Mouse (Mus musculus) embryonic facial prominence, embryonic 15.5 days (tissue): ENCODE data around the gene Lrp1. TPM values are rescaled to one million over a fixed set of nuclear protein-coding genes. Genes with fewer than 3 reads are reported as not detected.
A peak's percentile ranks its signal among the peaks of the same experiment; 100 is the strongest.

ENCODE experiments used
- ATAC-seq: fragments of 200-750 bp; cut with Nextera tagmentation; 2 replicates; pipeline ENCODE4 v1.8.0; 2017; ENCODE audit warnings: low read depth, moderate TSS enrichment; ENCODE audit not compliant: insufficient number of reproducible peaks, low FRiP score, low TSS enrichment
- H3K27ac ChIP-seq: fragments of 300-500 bp; sonication (generic); replicated peaks from 2 replicates; pipeline ENCODE4 v1.5.1; 2015; ENCODE audit warnings: mild to moderate bottlenecking, inconsistent platforms
- H3K27me3 ChIP-seq: fragments of 300-500 bp; sonication (generic); 2 replicates; pipeline ENCODE4 v1.6.1; 2015; ENCODE audit warnings: inconsistent platforms
- H3K36me3 ChIP-seq: fragments of 300-500 bp; sonication (generic); 2 replicates; pipeline ENCODE4 v1.6.1; 2015; ENCODE audit warnings: mild to moderate bottlenecking, inconsistent platforms
- H3K4me1 ChIP-seq: fragments of 300-500 bp; sonication (generic); 2 replicates; pipeline ENCODE4 v1.6.1; 2015; ENCODE audit warnings: inconsistent platforms
- H3K4me2 ChIP-seq: fragments of 300-500 bp; sonication (generic); replicated peaks from 2 replicates; pipeline ENCODE4 v1.6.1; 2015; ENCODE audit warnings: mild to moderate bottlenecking, inconsistent platforms
- H3K4me3 ChIP-seq: fragments of 300-500 bp; sonication (generic); replicated peaks from 2 replicates; pipeline ENCODE4 v1.5.1; 2015; ENCODE audit warnings: mild to moderate bottlenecking, inconsistent platforms
- H3K9ac ChIP-seq: fragments of 300-500 bp; sonication (generic); 2 replicates; pipeline ENCODE4 v1.6.1; 2015; ENCODE audit warnings: inconsistent platforms
- H3K9me3 ChIP-seq: fragments of 300-500 bp; sonication (generic); replicated peaks from 2 replicates; pipeline ENCODE4 v1.6.1; 2016; ENCODE audit warnings: inconsistent platforms
- WGBS: fragments of 180-500 bp; shearing (Covaris S2); methylation state at CpG from one replicate; pipeline ENCODE4 v1.1.7; 2015; 5-methylcytosine and 5-hydroxymethylcytosine counted together
- polyA plus RNA-seq: library from polyadenylated mRNA; unstranded; fragments of >200 nt; fragmentation: Nextera tagmentation; extraction: Ambion mirVana; gene quantifications from 2 replicates; pipeline ENCODE4 v1.2.1, GENCODE M21; 2015

Lrp1 gene
- polyA plus RNA-seq, 1 experiment from 2014 or later, result 163 TPM

DNA sequence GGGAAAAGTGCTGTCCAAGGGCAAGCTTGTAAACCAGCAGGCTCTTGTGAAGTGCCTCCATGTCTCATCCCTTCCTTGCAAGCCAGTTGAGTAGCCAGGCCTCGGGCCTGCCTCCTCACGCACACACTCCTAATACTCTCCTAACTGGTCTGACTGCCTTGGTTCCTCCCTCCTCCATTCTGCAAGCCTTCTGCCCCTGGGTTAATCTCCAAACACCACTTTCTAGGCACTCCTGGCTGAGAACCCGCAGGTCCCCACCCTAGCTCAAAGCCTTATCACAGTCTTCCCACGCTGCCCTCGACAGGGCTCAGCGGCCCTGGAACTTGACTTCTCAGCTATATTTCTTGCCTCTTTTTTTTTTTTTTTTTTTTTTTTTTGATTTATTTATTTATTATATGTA, 50.6 kb downstream of the Lrp1 start:
- H3K4me2 ChIP-seq, result no peak overlapping the region
- H3K4me3 ChIP-seq, result no peak overlapping the region
- no peaks in the 10 kb centered on the region for H3K9me3 ChIP-seq
- peaks cover 79% of the 10 kb centered on the region for H3K36me3 ChIP-seq
- no peak for ATAC-seq
- 70% methylated on average over 6 of the region's 6 CpGs for WGBS
- 0 out of 2 replicates have a peak, but pooled peaks cover 7% of the 10 kb centered on the region for H3K4me1 ChIP-seq
- H3K9ac ChIP-seq, result no peak overlapping the region
- no peaks in the 10 kb centered on the region for H3K27me3 ChIP-seq
- peak overlapping the region; percentile 73 for H3K27ac ChIP-seq

DNA sequence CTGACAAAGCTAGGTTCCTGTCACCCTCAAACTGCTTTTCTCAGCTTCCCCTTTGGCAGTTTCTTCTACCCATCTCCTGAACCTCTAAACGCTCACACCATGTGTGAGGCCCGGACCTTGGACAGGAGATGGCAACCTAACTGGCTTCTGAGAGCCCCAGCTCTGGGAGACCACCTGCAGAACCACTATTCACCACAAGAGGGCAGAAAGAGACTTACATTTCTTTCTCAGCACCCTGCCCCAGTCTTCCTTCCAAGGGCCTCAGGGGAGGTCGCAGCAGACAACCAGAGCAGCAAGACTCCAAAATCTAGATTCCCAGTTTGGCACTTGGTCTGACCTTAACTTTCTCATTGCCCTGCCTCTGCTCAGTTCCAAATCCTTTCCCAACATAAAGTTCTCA, 51.5 kb downstream of the Lrp1 start:
- H3K27me3 ChIP-seq, result no peaks in the 10 kb centered on the region
- H3K4me1 ChIP-seq, result peaks cover 9% of the 10 kb centered on the region
- WGBS, result 29% methylated on average over 3 of the region's 3 CpGs
- no peak overlapping the region for H3K4me3 ChIP-seq
- H3K36me3 ChIP-seq, result peaks cover 73% of the 10 kb centered on the region
- H3K27ac ChIP-seq, result 0 out of 2 replicates have a peak overlapping the region, but pooled peaks have one; percentile 11
- ATAC-seq, result no peak
- H3K4me2 ChIP-seq, result no peak overlapping the region
- H3K9me3 ChIP-seq, result no peaks in the 10 kb centered on the region
- H3K9ac ChIP-seq, result no peak overlapping the region

DNA sequence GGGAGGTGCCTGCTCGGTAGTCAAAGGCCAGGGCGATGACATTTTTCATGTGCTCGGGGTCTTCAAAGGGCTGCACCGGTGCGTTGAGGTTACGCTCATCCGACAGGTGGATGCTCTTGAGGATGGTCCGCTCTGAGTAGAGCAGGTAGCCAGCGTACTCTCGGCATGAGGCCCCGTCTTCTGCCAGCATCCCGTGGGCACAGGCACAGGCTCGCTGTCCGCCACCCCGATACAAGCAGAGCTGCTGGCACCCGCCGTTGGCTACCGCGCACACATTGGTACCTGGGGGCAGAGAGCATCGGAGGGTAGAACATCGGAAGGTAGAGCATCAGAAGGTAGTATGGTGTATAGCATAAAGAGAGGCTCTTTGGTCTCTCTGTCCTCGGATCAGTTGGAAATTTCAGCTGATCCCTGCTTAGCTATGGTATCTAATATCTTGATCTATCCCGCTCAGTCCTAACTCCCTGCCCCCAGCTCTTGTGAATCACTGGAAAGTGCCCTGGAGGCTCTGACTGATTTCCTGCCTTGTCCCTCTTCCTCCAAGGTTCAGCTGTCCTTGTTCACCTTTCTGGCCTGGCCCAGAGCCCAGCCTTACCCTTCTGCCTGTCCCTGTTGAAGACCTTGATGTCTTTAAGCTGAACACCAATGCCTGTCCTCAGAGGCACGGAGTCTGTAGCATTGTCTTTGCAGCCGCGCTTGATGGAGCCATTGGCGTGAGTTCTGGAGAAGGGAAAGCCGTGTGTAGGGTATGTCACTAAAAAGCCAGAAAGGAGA, 54.2 kb downstream of the Lrp1 start:
- peaks cover 73% of the 10 kb centered on the region for H3K36me3 ChIP-seq
- no peak overlapping the region for H3K27ac ChIP-seq
- H3K4me3 ChIP-seq, result no peak overlapping the region
- H3K4me1 ChIP-seq, result peaks cover 16% of the 10 kb centered on the region
- H3K4me2 ChIP-seq, result no peak overlapping the region
- no peaks in the 10 kb centered on the region for H3K9me3 ChIP-seq
- no peak overlapping the region for H3K9ac ChIP-seq
- ATAC-seq, result no peak
- WGBS, result 91% methylated on average over 28 of the region's 28 CpGs
- no peaks in the 10 kb centered on the region for H3K27me3 ChIP-seq

DNA sequence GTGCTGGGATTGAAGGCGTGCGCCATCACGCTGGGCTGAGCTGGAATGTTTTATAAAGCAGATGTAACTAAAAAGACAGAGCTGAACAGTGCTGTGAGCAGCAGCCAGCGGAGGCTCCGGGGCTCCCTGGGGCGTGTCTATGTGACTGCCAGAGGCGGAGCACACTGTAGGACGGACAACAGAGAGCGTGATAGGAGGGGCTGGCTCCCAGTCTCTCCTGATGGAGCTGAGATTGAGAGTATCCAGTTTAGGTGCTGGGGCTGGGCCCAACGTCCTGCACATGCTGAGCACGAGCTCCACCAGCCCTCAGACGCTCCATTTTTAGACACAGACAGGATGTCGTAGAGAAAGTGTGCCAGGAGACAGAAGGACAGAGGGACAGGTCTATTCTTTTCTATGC, 56.6 kb downstream of the Lrp1 start:
- ATAC-seq, result peak; percentile 48; the same call in 1 of the 2 replicates
- H3K27ac ChIP-seq, result peak overlapping the region; percentile 11; the same call in 1 of the 2 replicates
- 39% methylated on average over 13 of the region's 13 CpGs for WGBS

DNA sequence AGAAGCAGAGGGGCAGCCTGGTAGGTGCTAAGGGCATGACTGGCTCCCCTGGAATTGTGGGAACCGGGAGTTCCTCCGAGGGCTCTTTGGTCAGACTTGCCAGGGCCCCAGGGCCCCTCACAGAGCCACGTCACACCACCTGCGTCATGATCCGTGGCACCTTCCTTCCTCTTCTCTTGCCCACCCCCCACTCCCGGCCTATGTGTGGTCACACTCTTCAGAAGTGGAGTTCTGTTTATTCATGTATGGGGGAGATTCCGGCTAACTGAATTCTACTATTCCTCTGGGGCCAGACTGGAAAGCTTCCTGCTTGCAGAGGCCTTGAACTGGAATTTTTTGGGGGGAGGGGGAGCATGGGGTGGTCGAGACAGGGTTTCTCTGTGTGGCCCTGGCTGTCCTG, 57.1 kb downstream of the Lrp1 start:
- Histone ChIP-seq H3K4me2 (no peak overlapping the region), H3K9ac (no peak overlapping the region), H3K4me1 (peaks cover 9% of the 10 kb centered on the region), H3K9me3 (no peaks in the 10 kb centered on the region), H3K4me3 (no peak overlapping the region), H3K27me3 (no peaks in the 10 kb centered on the region), H3K27ac (peak overlapping the region; percentile 51), H3K36me3 (peaks cover 87% of the 10 kb centered on the region)
- 0 out of 2 replicates have a peak, but pooled peaks have one; percentile 3 for ATAC-seq
- 69% methylated on average over 8 of the region's 8 CpGs for WGBS

More for the DNA sequence above, 56.6 kb downstream of the Lrp1 start:
- Histone ChIP-seq H3K27me3 (no peaks in the 10 kb centered on the region), H3K4me3 (no peak overlapping the region), H3K9me3 (no peaks in the 10 kb centered on the region), H3K36me3 (peaks cover 87% of the 10 kb centered on the region), H3K4me1 (peaks cover 9% of the 10 kb centered on the region), H3K4me2 (no peak overlapping the region), H3K9ac (no peak overlapping the region)

DNA sequence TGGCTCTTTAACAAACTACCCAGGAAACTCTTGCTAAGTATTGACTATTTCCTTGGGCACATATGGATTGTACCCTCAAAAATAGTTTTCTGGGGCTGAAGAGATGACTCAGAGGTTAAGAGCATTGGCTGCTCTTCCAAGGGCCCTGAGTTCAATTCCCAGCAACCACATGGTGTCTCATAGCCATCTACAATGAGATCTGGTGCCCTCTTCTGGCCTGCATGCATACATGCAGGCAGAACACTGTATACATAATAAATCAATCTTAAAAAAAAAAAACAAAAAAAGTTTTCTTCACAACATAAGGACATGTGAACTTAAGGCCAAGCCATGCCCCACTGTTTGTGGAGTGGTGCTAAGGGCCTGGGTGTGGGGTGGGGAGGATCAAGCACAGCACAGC, 59.8 kb downstream of the Lrp1 start:
- Histone ChIP-seq H3K9me3 (no peaks in the 10 kb centered on the region), H3K27me3 (no peaks in the 10 kb centered on the region), H3K4me2 (no peak overlapping the region), H3K36me3 (peaks cover 91% of the 10 kb centered on the region), H3K27ac (no peak overlapping the region), H3K4me3 (no peak overlapping the region), H3K9ac (no peak overlapping the region), H3K4me1 (peaks cover 9% of the 10 kb centered on the region)
- no peak for ATAC-seq

DNA sequence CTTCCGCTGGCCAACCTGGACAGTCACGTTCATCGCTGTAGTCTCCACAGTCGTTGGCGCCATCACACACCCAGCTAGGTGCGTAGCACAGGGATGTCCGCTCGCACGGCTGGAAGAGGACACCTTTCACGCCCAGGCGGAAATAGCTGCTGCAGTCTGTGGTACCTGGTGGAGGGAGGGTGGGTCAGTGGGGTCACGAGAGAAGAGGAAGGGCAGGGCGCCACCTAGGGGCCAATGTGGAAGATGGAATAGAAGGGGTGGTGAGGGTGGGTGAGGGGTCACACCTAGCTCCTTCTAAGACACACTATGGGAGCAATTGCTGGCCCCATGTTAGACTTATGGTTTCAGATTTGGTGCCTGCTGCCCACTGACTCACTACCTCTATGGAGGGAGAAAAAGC, 63.6 kb downstream of the Lrp1 start:
- no peak overlapping the region for H3K9ac ChIP-seq
- no peak overlapping the region for H3K4me2 ChIP-seq
- peaks cover 100% of the 10 kb centered on the region for H3K36me3 ChIP-seq
- no peak overlapping the region for H3K4me3 ChIP-seq
- no peak for ATAC-seq
- H3K9me3 ChIP-seq, result no peaks in the 10 kb centered on the region
- H3K4me1 ChIP-seq, result no peaks in the 10 kb centered on the region
- WGBS, result 91% methylated on average over 13 of the region's 13 CpGs
- no peaks in the 10 kb centered on the region for H3K27me3 ChIP-seq
- H3K27ac ChIP-seq, result no peak overlapping the region

DNA sequence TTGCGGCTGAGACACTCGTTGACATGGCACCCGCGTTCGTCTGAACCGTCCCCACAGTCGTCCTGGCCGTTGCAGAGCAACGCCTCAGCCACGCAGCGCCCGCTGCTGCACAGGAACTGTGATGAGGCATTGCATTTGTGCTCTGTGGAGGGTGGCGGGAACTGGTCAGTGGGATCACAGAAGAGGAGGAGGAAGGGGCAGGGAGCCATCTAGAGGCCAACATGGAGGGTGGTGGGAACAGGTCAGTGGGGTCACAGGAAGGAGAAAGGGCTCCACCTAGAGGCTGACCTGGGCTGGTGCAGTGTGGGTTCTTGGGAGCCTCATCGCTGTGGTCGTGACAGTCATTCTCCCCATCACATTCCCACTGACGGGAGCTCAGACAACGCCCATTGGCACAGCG, 65.2 kb downstream of the Lrp1 start:
- Histone ChIP-seq H3K27me3 (no peaks in the 10 kb centered on the region), H3K4me1 (no peaks in the 10 kb centered on the region), H3K36me3 (peaks cover 100% of the 10 kb centered on the region), H3K27ac (no peak overlapping the region), H3K9me3 (no peaks in the 10 kb centered on the region), H3K9ac (no peak overlapping the region), H3K4me3 (no peak overlapping the region), H3K4me2 (no peak overlapping the region)
- 75% methylated on average over 18 of the region's 18 CpGs for WGBS
- ATAC-seq, result no peak

DNA sequence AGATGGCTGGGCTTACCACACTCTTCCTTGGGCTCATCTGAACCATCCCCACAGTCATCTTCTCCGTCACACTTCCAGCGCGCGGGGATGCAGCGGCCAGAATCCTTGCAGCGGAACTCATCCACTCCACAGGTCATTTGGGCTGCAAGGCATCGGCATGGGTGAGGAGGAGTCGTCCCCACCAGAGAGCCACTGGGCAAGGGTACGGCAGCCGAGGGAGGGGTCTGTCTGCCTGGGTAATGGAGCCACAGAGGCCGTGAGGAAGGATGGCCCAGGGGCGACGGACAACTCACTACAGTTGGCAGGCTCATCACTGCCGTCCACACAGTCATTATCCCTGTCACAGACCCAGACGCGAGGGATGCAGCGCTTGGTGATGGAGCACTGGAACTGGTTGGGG, 71.1 kb downstream of the Lrp1 start:
- Histone ChIP-seq H3K27me3 (no peaks in the 10 kb centered on the region), H3K27ac (no peak overlapping the region), H3K9me3 (no peaks in the 10 kb centered on the region), H3K9ac (no peak overlapping the region), H3K36me3 (peaks cover 100% of the 10 kb centered on the region), H3K4me1 (no peaks in the 10 kb centered on the region), H3K4me3 (no peak overlapping the region), H3K4me2 (no peak overlapping the region)
- WGBS, result 86% methylated on average over 17 of the region's 17 CpGs
- ATAC-seq, result no peak

DNA sequence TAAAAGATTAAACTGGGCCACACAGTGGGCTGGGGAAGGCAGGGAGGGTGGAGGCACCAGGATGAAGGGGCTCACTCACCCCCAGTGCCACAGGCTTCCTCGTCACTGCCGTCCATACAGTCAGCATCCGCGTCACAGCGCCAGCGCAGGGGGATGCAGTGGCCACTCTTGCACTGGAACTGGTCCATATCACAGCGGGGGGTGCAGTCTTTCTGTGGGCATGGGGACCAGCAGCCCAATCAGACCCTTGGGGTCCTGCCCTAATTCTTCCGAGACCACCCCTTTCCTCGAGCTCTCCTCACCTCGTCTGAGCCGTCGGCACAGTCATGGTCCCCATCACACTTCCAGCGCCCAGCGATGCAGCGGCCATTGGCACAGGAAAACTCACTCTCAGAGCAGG, 72.7 kb downstream of the Lrp1 start:
- H3K36me3 ChIP-seq, result peaks cover 100% of the 10 kb centered on the region
- H3K4me3 ChIP-seq, result no peak overlapping the region
- no peaks in the 10 kb centered on the region for H3K27me3 ChIP-seq
- H3K27ac ChIP-seq, result no peak overlapping the region; the same call in 1 of the 2 replicates
- no peaks in the 10 kb centered on the region for H3K9me3 ChIP-seq
- no peak overlapping the region for H3K4me2 ChIP-seq
- no peaks in the 10 kb centered on the region for H3K4me1 ChIP-seq
- ATAC-seq, result no peak
- no peak overlapping the region for H3K9ac ChIP-seq
- WGBS, result 95% methylated on average over 15 of the region's 15 CpGs

DNA sequence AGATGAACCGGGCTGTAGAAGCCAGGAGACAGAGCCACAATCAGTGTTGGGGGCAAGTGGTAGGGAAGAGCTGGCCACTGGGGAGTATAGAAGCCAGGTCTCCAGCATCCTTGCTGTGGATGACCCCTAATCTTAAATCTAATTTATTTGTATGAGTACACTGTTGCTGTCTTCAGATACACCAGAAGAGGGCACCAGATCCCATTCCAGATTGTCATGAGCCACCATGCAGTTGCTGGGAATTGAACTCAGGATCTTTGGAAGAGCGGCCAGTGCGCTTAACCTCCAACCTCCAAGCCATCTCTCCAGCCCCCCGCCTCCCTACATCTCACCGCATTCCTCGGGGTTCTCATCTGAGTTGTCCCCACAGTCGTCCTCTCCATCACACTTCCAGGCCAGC, 74.4 kb downstream of the Lrp1 start:
- Histone ChIP-seq H3K36me3 (peaks cover 100% of the 10 kb centered on the region), H3K4me3 (no peak overlapping the region), H3K4me2 (no peak overlapping the region), H3K9me3 (no peaks in the 10 kb centered on the region), H3K27me3 (no peaks in the 10 kb centered on the region), H3K27ac (no peak overlapping the region), H3K4me1 (no peaks in the 10 kb centered on the region), H3K9ac (no peak overlapping the region)
- no peak for ATAC-seq
- 87% methylated on average over 7 of the region's 7 CpGs for WGBS

DNA sequence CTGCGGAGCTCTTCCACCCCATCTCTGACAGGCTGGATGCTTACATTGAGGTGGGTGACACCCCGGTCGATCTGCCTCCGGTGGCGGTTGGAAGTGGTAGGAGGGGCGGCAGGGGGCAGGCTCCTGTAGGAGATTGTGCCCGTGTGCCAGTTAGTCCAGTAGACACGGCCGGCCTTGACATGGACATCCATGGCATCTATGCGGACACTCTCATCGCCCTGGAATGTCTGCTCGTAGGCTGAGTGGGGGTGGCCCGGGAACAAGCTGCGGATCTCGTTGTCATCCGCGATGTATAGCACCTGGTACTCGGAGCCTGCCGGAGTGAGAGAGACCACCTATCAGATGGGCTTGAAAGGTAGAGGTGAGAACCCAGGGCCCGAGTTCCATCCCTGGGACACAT, 76.6 kb downstream of the Lrp1 start:
- Histone ChIP-seq H3K4me3 (no peak overlapping the region), H3K9me3 (no peaks in the 10 kb centered on the region), H3K9ac (no peak overlapping the region), H3K4me2 (no peak overlapping the region), H3K36me3 (peaks cover 99% of the 10 kb centered on the region), H3K27me3 (no peaks in the 10 kb centered on the region), H3K27ac (no peak overlapping the region), H3K4me1 (no peaks in the 10 kb centered on the region)
- ATAC-seq, result no peak
- 92% methylated on average over 20 of the region's 20 CpGs for WGBS
